Mouse (Mus musculus) midbrain, embryonic 16.5 days (tissue): ENCODE measurements around the gene Cacybp. TPM values are rescaled to one million over a fixed set of nuclear protein-coding genes. Genes with fewer than 3 reads are reported as not detected.

ENCODE experiments used
- ATAC-seq: fragments of 200-750 bp; cut with Nextera tagmentation; 2 replicates; pipeline ENCODE4 v1.8.0; 2017; ENCODE audit warnings: moderate TSS enrichment
- H3K27ac ChIP-seq: fragments of 300-500 bp; sonication (generic); 2 replicates; pipeline ENCODE4 v1.5.1; 2014; ENCODE audit warnings: mild to moderate bottlenecking, low read length, mixed read lengths
- H3K27me3 ChIP-seq: fragments of 300-500 bp; sonication (generic); 2 replicates; pipeline ENCODE4 v1.6.1; 2014; ENCODE audit warnings: low read depth, low read length, mixed read lengths; ENCODE audit not compliant: control insufficient read depth, insufficient read depth
- H3K36me3 ChIP-seq: fragments of 300-500 bp; sonication (generic); 2 replicates; pipeline ENCODE4 v1.6.1; 2014; ENCODE audit warnings: mild to moderate bottlenecking, low read length, moderate library complexity, mixed read lengths; ENCODE audit not compliant: control insufficient read depth, insufficient read depth
- H3K4me1 ChIP-seq: fragments of 300-500 bp; sonication (generic); 2 replicates; pipeline ENCODE4 v1.6.1; 2014; ENCODE audit warnings: mild to moderate bottlenecking, low read length, mixed read lengths; ENCODE audit not compliant: control insufficient read depth, insufficient read depth
- H3K4me2 ChIP-seq: fragments of 300-500 bp; sonication (generic); 2 replicates; pipeline ENCODE4 v1.6.1; 2014; ENCODE audit warnings: mild to moderate bottlenecking, low read length, mixed read lengths
- H3K4me3 ChIP-seq: fragments of 300-500 bp; sonication (generic); 2 replicates; pipeline ENCODE4 v1.5.1; 2014; ENCODE audit warnings: low read depth, mild to moderate bottlenecking, low read length, moderate library complexity, mixed read lengths
- H3K9ac ChIP-seq: fragments of 300-500 bp; sonication (generic); 2 replicates; pipeline ENCODE4 v1.6.1; 2014; ENCODE audit warnings: low read depth, low read length, mixed read lengths
- H3K9me3 ChIP-seq: fragments of 300-500 bp; sonication (generic); replicated peaks from 2 replicates; pipeline ENCODE4 v1.6.1; 2014; ENCODE audit warnings: mild to moderate bottlenecking, low read length, mixed read lengths; ENCODE audit not compliant: control insufficient read depth, poor library complexity, severe bottlenecking
- WGBS: fragments of 180-500 bp; shearing (Covaris S2); extraction: QIAGEN DNeasy Blood & Tissue Kit; methylation state at CpG from one replicate; pipeline ENCODE4 v1.1.7; 2014; 5-methylcytosine and 5-hydroxymethylcytosine counted together
- polyA plus RNA-seq: library from polyadenylated mRNA; unstranded; fragments of >200 nt; fragmentation: Nextera tagmentation; extraction: Ambion mirVana; gene quantifications from 2 replicates; pipeline ENCODE4 v1.2.1, GENCODE M21; 2015

The Cacybp gene
- polyA plus RNA-seq, 1 experiment from 2014 or later, result 287 TPM

DNA sequence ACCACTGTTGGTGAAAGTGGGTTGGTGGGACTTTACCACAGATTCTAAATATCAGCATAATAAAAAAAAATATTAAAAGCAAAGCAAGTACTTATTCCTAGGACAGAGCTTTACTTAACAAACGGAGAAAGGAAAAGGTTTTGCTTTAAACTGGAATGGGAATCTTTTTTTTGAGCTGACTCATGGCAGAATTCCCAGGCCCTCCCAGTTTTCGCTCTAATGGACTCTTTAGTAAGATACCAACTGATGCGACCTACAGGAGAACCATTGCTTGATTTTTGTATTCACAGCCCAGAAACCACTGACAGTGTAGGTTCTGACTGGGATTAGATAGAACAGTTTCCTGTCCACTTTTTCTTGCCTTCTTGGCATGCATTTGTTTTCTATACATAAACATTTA, 2.1 kb downstream of the Cacybp start:
- no peak for ATAC-seq
- WGBS, result 67% methylated on average over 3 of the region's 3 CpGs

DNA sequence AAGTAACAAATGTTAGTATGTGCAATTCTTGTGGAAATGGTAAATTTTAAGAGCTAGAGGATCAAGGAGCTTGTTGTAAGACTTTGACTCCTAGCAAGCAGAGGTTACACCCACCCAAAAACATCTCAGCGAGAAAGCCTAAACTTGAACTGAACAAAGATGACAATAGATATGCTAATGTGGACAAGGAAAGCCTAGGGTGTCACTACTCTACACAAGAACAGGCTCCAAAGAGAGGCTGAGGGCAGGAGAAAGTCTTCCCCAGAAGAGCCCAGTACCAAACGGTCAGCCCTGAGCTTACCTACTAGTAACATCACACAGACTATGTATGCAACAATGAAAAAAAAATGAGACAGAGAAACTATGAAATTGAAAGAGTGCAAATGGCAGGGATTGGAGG, 2.8 kb downstream of the Cacybp start:
- H3K36me3 ChIP-seq, result peaks cover 11% of the 10 kb centered on the region; the same call in 1 of the 2 replicates
- H3K27me3 ChIP-seq, result no peaks in the 10 kb centered on the region
- H3K4me1 ChIP-seq, result peaks cover 28% of the 10 kb centered on the region
- H3K4me3 ChIP-seq, result no peak overlapping the region
- H3K4me2 ChIP-seq, result peak overlapping the region; percentile 20; the same call in 1 of the 2 replicates
- no peak overlapping the region for H3K9ac ChIP-seq
- ATAC-seq, result no peak
- no peak overlapping the region for H3K27ac ChIP-seq
- WGBS, result 14% methylated on average over 2 of the region's 2 CpGs
- no peaks in the 10 kb centered on the region for H3K9me3 ChIP-seq

More for the DNA sequence above, 2.1 kb downstream of the Cacybp start:
- peak overlapping the region; percentile 85 for H3K4me2 ChIP-seq
- no peaks in the 10 kb centered on the region for H3K9me3 ChIP-seq
- no peaks in the 10 kb centered on the region for H3K27me3 ChIP-seq
- no peak overlapping the region for H3K27ac ChIP-seq
- peaks cover 11% of the 10 kb centered on the region; the same call in 1 of the 2 replicates for H3K36me3 ChIP-seq
- 0 out of 2 replicates have a peak overlapping the region, but pooled peaks have one; percentile 15 for H3K9ac ChIP-seq
- H3K4me1 ChIP-seq, result peaks cover 28% of the 10 kb centered on the region
- H3K4me3 ChIP-seq, result 0 out of 2 replicates have a peak overlapping the region, but pooled peaks have one; percentile 97

DNA sequence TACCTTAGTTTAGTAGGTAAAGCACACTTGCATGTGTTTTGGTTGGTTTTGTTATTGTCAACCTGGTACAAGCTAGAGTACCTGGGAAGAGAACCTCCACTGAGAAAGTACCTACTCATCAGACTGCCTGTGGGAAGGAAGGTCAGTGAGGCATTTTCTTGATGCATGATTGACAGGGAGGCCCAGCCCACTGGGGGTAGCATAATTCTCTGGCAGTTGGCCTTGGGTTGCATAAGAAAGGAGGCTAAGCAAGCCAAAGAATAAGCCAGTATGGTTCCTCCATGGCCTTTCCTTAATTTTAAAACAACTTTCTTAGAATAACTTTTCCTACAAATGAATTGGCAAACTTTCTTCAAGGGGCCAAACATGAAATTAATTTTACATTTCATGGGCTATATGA, 7.2 kb downstream of the Cacybp start:
- H3K27me3 ChIP-seq, result no peaks in the 10 kb centered on the region
- peaks cover 11% of the 10 kb centered on the region for H3K4me1 ChIP-seq
- 0 out of 2 replicates have a peak, but pooled peaks have one; percentile 8 for ATAC-seq
- H3K4me2 ChIP-seq, result no peak overlapping the region
- no peak overlapping the region for H3K27ac ChIP-seq
- H3K4me3 ChIP-seq, result no peak overlapping the region
- no peaks in the 10 kb centered on the region for H3K9me3 ChIP-seq
- peaks cover 19% of the 10 kb centered on the region for H3K36me3 ChIP-seq
- H3K9ac ChIP-seq, result no peak overlapping the region

DNA sequence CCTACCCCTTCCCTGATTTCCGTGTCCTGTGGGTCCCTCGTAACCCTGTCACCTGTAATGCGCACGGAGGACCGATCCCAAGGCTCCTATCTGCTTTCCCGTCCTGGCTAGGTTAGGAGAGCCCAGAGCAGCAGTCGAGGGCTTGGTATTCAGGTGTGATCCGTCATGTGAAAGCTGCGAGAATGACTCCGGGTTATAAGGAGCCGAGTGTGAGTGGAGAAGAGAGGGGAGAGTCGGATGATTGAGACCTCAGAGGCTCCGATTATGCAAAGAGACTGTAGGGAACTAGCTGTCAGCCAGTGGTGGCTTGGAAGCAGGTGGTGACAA, 17.4 kb downstream of the Cacybp start:
- no peaks in the 10 kb centered on the region for H3K27me3 ChIP-seq
- peak overlapping the region; percentile 89 for H3K4me2 ChIP-seq
- no peaks in the 10 kb centered on the region for H3K9me3 ChIP-seq
- under 1% methylated on average over 13 of the region's 13 CpGs for WGBS
- no peak for ATAC-seq
- peak overlapping the region; percentile 81 for H3K27ac ChIP-seq
- H3K4me3 ChIP-seq, result peak overlapping the region; percentile 75
- H3K4me1 ChIP-seq, result peaks cover 14% of the 10 kb centered on the region
- peak overlapping the region; percentile 80 for H3K9ac ChIP-seq
- 0 out of 2 replicates have a peak, but pooled peaks cover 4% of the 10 kb centered on the region for H3K36me3 ChIP-seq

DNA sequence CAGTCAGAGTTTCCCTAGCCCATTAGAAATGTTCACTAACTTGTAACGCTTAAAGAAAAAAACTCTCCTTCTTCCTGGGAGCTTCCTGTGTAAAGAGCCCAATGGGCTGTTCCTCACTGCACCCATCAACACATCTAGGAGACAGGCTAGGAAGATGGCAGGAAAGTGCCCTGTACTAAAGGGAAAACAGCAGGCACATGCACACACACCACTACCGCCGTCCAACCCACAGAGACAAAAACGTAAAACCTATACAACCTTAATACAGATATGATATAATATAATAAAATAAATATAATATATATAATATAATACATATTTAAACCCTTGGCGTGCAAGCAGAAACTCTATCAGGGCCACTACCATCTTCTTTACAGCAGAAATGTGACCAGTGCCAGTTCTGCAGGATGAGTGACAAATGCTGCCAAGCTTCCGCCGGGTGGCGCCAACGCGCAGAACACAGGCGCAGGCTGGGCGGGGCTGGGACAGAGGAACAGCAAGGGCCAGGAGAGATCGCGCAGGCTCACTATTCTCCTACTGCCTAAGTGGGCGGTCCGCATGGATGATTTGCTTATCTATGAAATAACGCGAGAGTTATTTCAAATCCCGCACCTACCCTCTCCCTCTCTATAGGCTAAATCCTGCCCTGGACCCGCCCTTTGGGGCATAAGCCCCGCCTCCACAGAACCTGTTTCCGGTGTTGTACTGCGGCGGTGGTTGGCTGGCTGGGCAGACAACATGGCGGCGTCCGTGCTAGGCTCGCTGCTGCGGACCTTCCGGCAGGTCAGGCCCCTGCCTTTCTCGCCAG, 17.9 kb downstream of the Cacybp start, which contains the start of gene Mrps14:
TSS of gene Mrps14 (plus strand) at position 687 of the 808 bp plus-strand sequence.
- H3K4me1 ChIP-seq, result peaks cover 14% of the 10 kb centered on the region
- peak; percentile 99 for ATAC-seq
- peak within 1 kb of the TSS; percentile 89 for H3K4me2 ChIP-seq
- peak within 1 kb of the TSS; percentile 75 for H3K4me3 ChIP-seq
- 6% methylated on average over 31 of the region's 31 CpGs for WGBS
- H3K27me3 ChIP-seq, result no peaks in the 10 kb centered on the region
- H3K36me3 ChIP-seq, result 0 out of 2 replicates have a peak, but pooled peaks cover 4% of the 10 kb centered on the region
- H3K27ac ChIP-seq, result peak within 1 kb of the TSS; percentile 81
- H3K9me3 ChIP-seq, result no peaks in the 10 kb centered on the region
- H3K9ac ChIP-seq, result peak within 1 kb of the TSS; percentile 80

DNA sequence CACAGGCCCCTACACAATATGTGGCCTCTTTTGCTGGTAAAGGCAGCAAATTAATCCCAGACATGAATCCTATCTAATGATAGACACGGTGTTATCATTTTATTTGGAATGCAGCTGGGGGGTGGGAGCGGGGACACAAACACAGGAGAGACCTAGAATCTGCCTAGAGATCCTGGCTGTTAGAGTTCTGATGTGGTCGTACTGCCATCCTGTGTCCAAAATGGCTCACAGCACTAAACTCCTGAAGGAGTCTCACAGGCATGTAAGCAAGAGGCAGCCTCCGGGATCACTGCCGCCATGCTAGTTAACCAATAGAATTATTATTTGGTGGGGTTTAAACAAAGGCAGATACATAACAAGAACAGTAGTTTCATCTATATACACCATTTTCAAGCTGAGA, 28.2 kb downstream of the Cacybp start:
- no peak overlapping the region for H3K9ac ChIP-seq
- no peaks in the 10 kb centered on the region; the same call in 1 of the 2 replicates for H3K9me3 ChIP-seq
- H3K27me3 ChIP-seq, result no peaks in the 10 kb centered on the region
- ATAC-seq, result peak; percentile 91
- no peak overlapping the region for H3K27ac ChIP-seq
- no peaks in the 10 kb centered on the region; the same call in 1 of the 2 replicates for H3K4me1 ChIP-seq
- peak overlapping the region; percentile 21 for H3K4me2 ChIP-seq
- no peak overlapping the region for H3K4me3 ChIP-seq
- WGBS, result 11% methylated on average over 5 of the region's 5 CpGs
- H3K36me3 ChIP-seq, result no peaks in the 10 kb centered on the region

DNA sequence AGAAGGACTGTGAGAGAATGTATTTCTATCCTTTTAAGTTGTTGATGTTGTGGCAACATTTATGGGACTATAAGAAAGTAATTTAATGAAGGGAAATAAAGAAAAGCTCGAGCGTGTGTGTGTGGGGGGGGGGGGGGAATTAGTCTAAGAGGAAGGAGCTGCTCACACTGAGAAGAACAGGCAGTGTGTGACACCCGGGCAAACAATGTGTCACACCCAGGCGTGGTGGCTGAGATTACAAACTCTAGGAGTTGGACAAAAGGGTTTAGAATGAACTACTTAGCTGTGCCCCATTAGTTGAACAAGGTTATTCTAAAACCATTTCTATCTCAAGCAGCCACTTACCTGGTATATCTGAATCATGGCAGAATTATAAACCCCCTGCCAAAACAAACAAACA, 31.5 kb downstream of the Cacybp start:
- Histone ChIP-seq H3K4me3 (no peak overlapping the region), H3K4me1 (no peaks in the 10 kb centered on the region; the same call in 1 of the 2 replicates), H3K36me3 (no peaks in the 10 kb centered on the region), H3K4me2 (no peak overlapping the region), H3K9ac (no peak overlapping the region), H3K9me3 (no peaks in the 10 kb centered on the region), H3K27ac (no peak overlapping the region), H3K27me3 (no peaks in the 10 kb centered on the region)
- no peak for ATAC-seq
- WGBS, result 79% methylated on average over 4 of the region's 4 CpGs

DNA sequence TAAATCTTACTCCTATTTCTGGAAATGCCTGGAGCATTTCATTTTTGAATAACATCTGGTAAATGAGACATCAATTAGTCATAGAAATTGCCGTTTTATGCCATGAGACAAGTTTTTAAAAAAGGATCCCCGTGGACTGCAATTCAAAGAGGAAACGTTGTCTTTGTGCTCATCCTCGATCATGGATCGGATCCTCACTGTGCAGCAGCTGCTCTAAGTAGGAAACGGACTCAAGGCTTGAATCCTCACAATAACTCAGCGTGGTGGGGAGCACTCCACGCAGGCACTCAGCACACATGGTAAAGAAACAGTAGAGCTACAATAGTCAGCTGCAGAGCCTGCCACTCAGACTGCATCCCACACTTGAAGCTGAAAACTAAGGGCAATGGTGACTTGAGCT, 35.8 kb downstream of the Cacybp start:
- H3K9me3 ChIP-seq, result no peaks in the 10 kb centered on the region
- H3K36me3 ChIP-seq, result no peaks in the 10 kb centered on the region
- H3K4me2 ChIP-seq, result no peak overlapping the region
- 43% methylated on average over 8 of the region's 8 CpGs for WGBS
- no peak overlapping the region for H3K4me3 ChIP-seq
- no peak overlapping the region for H3K9ac ChIP-seq
- H3K4me1 ChIP-seq, result no peaks in the 10 kb centered on the region; the same call in 1 of the 2 replicates
- no peaks in the 10 kb centered on the region for H3K27me3 ChIP-seq
- no peak for ATAC-seq
- no peak overlapping the region for H3K27ac ChIP-seq

DNA sequence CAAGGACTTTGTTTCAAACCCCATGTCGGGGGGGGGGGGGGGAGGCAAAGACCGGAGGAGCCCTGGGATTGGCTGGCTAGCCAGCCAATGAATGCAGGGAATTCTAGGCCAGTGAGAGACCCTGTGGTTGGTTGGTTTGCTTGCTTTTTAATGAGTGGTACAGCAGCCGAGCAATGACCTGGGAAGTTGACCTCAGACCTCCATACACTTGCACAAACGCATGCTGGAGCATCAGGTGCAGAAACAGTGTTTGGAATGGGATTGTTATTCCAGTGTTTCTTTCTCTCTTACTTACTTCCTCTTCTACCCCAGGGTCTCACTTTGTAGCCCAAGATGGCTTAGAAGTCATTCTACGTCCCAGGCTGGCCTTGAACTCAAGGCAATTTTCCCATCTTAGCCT, 46.1 kb downstream of the Cacybp start:
- Histone ChIP-seq H3K4me2 (no peak overlapping the region), H3K27ac (no peak overlapping the region), H3K27me3 (no peaks in the 10 kb centered on the region), H3K4me3 (no peak overlapping the region), H3K4me1 (no peaks in the 10 kb centered on the region), H3K9me3 (no peaks in the 10 kb centered on the region), H3K36me3 (no peaks in the 10 kb centered on the region), H3K9ac (no peak overlapping the region)
- ATAC-seq, result no peak
- 73% methylated on average over 3 of the region's 5 CpGs for WGBS
